Mouse (Mus musculus): ENCODE data around the gene H2-M10.4. TPM values are rescaled to one million over a fixed set of nuclear protein-coding genes. Genes with fewer than 3 reads are reported as not detected.

The H2-M10.4 gene
- polyA plus RNA-seq, 1 experiment from 2014 or later = not detected

- Histone ChIP-seq H3K9ac (ENCODE audit: low read length) (no peak overlapping the region), H3K36me3 (ENCODE audit: control insufficient read depth, insufficient read depth, low read length) (no peaks in the 10 kb centered on the region), H3K4me1 (ENCODE audit: control insufficient read depth, insufficient read depth, low read length) (no peaks in the 10 kb centered on the region), H3K27me3 (ENCODE audit: control insufficient read depth, insufficient read depth, low read length) (no peaks in the 10 kb centered on the region), H3K27ac (replicated peaks; ENCODE audit: low read depth, low read length) (no peak overlapping the region), H3K4me2 (ENCODE audit: low read depth, severe bottlenecking) (no peak overlapping the region), H3K9me3 (ENCODE audit: control insufficient read depth, low read length) (no peaks in the 10 kb centered on the region), H3K4me3 (ENCODE audit: low read depth, low read length) (no peak overlapping the region)
- DNase-seq (ENCODE audit: low spot score) = no peak
- ATAC-seq (ENCODE audit: insufficient number of reproducible peaks, low FRiP score, low TSS enrichment, low read depth) = no peak
- 66% methylated on average over 2 of the region's 2 CpGs for WGBS
Observed at GRCm38 (mm10) chr17:36417416-36417815, 44.7 kb downstream of the H2-M10.4 start.

- Histone ChIP-seq H3K4me1 (ENCODE audit: control insufficient read depth, insufficient read depth, low read length) (no peaks in the 10 kb centered on the region), H3K4me2 (ENCODE audit: low read depth, severe bottlenecking) (no peak overlapping the region), H3K36me3 (ENCODE audit: control insufficient read depth, insufficient read depth, low read length) (no peaks in the 10 kb centered on the region), H3K4me3 (ENCODE audit: low read depth, low read length) (no peak overlapping the region), H3K9ac (ENCODE audit: low read length) (no peak overlapping the region), H3K27me3 (ENCODE audit: control insufficient read depth, insufficient read depth, low read length) (no peaks in the 10 kb centered on the region), H3K27ac (replicated peaks; ENCODE audit: low read depth, low read length) (no peak overlapping the region), H3K9me3 (ENCODE audit: control insufficient read depth, low read length) (no peaks in the 10 kb centered on the region)
- WGBS = 82% methylated on average over 1 of the region's 1 CpGs
- DNase-seq (ENCODE audit: low spot score) (no peak), ATAC-seq (ENCODE audit: insufficient number of reproducible peaks, low FRiP score, low TSS enrichment, low read depth) (no peak)
Observed at GRCm38 (mm10) chr17:36415407-36415806, 46.7 kb downstream of the H2-M10.4 start.

- H3K4me1 ChIP-seq (ENCODE audit: control insufficient read depth, insufficient read depth, low read length) = no peaks in the 10 kb centered on the region
- H3K27me3 ChIP-seq (ENCODE audit: control insufficient read depth, insufficient read depth, low read length) = no peaks in the 10 kb centered on the region
- H3K4me2 ChIP-seq (ENCODE audit: low read depth, severe bottlenecking) = no peak overlapping the region
- no peak overlapping the region for H3K9ac ChIP-seq (ENCODE audit: low read length)
- H3K36me3 ChIP-seq (ENCODE audit: control insufficient read depth, insufficient read depth, low read length) = no peaks in the 10 kb centered on the region
- H3K27ac ChIP-seq (replicated peaks; ENCODE audit: low read depth, low read length) = no peak overlapping the region
- ATAC-seq (ENCODE audit: insufficient number of reproducible peaks, low FRiP score, low TSS enrichment, low read depth) = no peak
- H3K4me3 ChIP-seq (ENCODE audit: low read depth, low read length) = no peak overlapping the region
- 77% methylated on average over 1 of the region's 1 CpGs for WGBS
- DNase-seq (ENCODE audit: low spot score) = no peak
- no peaks in the 10 kb centered on the region for H3K9me3 ChIP-seq (ENCODE audit: control insufficient read depth, low read length)
Observed at GRCm38 (mm10) chr17:36414361-36414760, 47.8 kb downstream of the H2-M10.4 start.

Other genes starting within 250 kb of the H2-M10.4 start
- 80.9 and 85.7 TPM in 2 replicates for gene Rpp21, start 204.3 kb downstream of the H2-M10.4 start, polyA plus RNA-seq (2014; fragmentation: Nextera tagmentation; extraction: Ambion mirVana)
- gene Trim39, start 190.1 kb downstream of the H2-M10.4 start, polyA plus RNA-seq (2014; fragmentation: Nextera tagmentation; extraction: Ambion mirVana) = 17.9 and 22.2 TPM in 2 replicates
- 0.13 and 0.17 TPM in 2 replicates for gene H2-M10.2, start 175.8 kb downstream of the H2-M10.4 start, polyA plus RNA-seq (2014; fragmentation: Nextera tagmentation; extraction: Ambion mirVana)
- gene H2-M10.1, start 136.2 kb downstream of the H2-M10.4 start, polyA plus RNA-seq (2014; fragmentation: Nextera tagmentation; extraction: Ambion mirVana) = not detected in 2 replicates
- gene H2-M10.3, start 93.9 kb downstream of the H2-M10.4 start, polyA plus RNA-seq (2014; fragmentation: Nextera tagmentation; extraction: Ambion mirVana) = not detected in 2 replicates
- not detected in 2 replicates for gene H2-M11, start 84.7 kb upstream of the H2-M10.4 start, polyA plus RNA-seq (2014; fragmentation: Nextera tagmentation; extraction: Ambion mirVana)
- gene H2-M9, start 180.3 kb upstream of the H2-M10.4 start, polyA plus RNA-seq (2014; fragmentation: Nextera tagmentation; extraction: Ambion mirVana) = not detected in 2 replicates
- not detected in 2 replicates for gene H2-M1, start 209.9 kb upstream of the H2-M10.4 start, polyA plus RNA-seq (2014; fragmentation: Nextera tagmentation; extraction: Ambion mirVana)

Measured in limb, embryonic 11.5 days (tissue).